Mouse (Mus musculus) olfactory bulb, adult 2 months (tissue): ENCODE data around the gene Ola1. TPM values are rescaled to one million over a fixed set of nuclear protein-coding genes. Genes with fewer than 3 reads are reported as not detected.

Source experiments
- H3K27ac ChIP-seq: fragments of 200-500 bp; 2 replicates; pipeline ENCODE4 v1.5.1; 2012; ENCODE audit warnings: low read depth, low read length; ENCODE audit not compliant: insufficient read depth
- H3K4me1 ChIP-seq: fragments of 200-500 bp; 2 replicates; pipeline ENCODE4 v1.6.1; 2012; ENCODE audit warnings: low read length; ENCODE audit not compliant: control insufficient read depth, insufficient read depth
- H3K4me3 ChIP-seq: fragments of 200-500 bp; 2 replicates; pipeline ENCODE4 v1.5.1; 2012; ENCODE audit warnings: mild to moderate bottlenecking, low read depth, low read length, moderate library complexity; ENCODE audit not compliant: insufficient read depth
- CTCF ChIP-seq: fragments of 200-500 bp; IDR thresholded peaks from 2 replicates; pipeline ENCODE4 v1.5.1; 2012; ENCODE audit warnings: low read depth, mild to moderate bottlenecking, low read length, moderate library complexity; ENCODE audit not compliant: insufficient read depth
- POLR2A ChIP-seq: fragments of 200-500 bp; IDR thresholded peaks from 2 replicates; pipeline ENCODE4 v1.6.1; 2012; ENCODE audit warnings: mild to moderate bottlenecking, low read depth, low read length, moderate library complexity; ENCODE audit not compliant: insufficient read depth
- WGBS: fragments of 180-500 bp; shearing (Covaris S2); methylation state at CpG from one replicate; pipeline ENCODE4 v1.1.7; 2018; 5-methylcytosine and 5-hydroxymethylcytosine counted together
- polyA plus RNA-seq: library from polyadenylated mRNA; stranded (reverse); fragments of >200 nt; gene quantifications from 2 replicates; pipeline ENCODE4 v1.2.4, GENCODE M21; 2012; ENCODE audit warnings: low replicate concordance; ENCODE audit not compliant: missing spikeins, insufficient read depth, insufficient read length

Ola1 gene
- polyA plus RNA-seq, 1 experiment = 370 TPM

DNA sequence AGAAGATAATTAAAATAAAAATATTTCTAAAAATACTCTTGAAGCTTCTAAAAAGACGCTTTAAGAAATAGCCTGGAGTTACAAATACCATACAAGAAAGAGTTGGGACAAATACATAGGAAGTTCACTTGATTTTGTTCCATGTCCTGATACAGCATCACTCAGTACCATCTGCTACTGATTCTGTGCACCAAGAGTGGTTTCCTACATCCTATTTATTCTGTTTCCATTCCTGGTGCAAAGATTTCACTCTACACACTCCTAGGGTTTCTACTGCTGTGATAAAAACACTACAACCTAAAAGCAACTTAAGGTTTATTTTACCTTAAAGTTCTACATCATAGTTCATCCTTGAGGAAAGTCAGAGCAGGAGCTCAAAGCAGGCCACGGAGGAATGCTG, 99.9 kb downstream of the Ola1 start:
- WGBS = 91% methylated on average over 2 of the region's 2 CpGs
- no peak for TF ChIP-seq CTCF
- no peak for TF ChIP-seq POLR2A
- Histone ChIP-seq H3K27ac (no peak overlapping the region), H3K4me1 (no peaks in the 10 kb centered on the region), H3K4me3 (no peak overlapping the region)

DNA sequence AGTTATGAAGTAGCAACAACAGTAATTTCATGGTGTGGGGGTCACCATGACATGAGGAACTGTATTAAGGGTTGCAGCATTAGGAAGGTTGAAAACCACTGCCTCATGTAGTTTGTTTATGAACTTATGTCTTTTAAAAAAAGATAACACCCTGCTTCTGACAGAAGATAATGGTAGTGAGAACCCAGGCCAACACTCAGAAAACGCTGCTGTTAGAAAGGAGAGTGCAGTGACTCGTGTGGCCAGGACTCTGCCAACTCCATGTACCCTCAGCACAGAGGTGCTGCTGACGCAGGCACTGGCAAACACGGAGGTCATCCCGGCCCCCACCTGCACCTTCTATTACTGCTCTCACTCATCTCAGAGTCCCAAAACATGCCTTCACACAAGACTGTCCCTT, 111.6 kb downstream of the Ola1 start:
- no peak for TF ChIP-seq CTCF
- TF ChIP-seq POLR2A = no peak
- Histone ChIP-seq H3K4me1 (peaks cover 4% of the 10 kb centered on the region), H3K4me3 (no peak overlapping the region), H3K27ac (no peak overlapping the region)
- WGBS = 90% methylated on average over 5 of the region's 5 CpGs

DNA sequence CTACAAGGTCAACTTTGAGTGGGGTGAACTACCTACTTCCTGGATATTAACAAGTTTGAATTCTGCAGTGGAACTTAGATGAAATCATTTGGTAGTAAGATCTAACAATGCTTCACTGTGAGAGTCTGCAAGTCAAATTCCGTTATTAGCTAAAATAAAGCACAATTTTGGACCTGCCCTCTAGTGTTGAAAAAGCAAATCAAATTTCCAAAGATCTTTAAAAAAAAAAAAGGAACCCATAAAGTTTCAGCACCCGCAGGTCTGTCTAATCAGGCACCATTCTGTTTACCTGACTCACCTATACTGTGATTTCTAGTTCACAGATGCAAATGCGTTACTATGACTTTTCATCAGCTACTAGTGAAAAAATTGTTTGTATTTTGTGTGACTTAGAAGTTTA, 122.2 kb downstream of the Ola1 start:
- Histone ChIP-seq H3K27ac (no peak overlapping the region), H3K4me3 (no peak overlapping the region), H3K4me1 (no peaks in the 10 kb centered on the region)
- TF ChIP-seq POLR2A = no peak
- TF ChIP-seq CTCF = no peak
- 56% methylated on average over 3 of the region's 3 CpGs for WGBS

DNA sequence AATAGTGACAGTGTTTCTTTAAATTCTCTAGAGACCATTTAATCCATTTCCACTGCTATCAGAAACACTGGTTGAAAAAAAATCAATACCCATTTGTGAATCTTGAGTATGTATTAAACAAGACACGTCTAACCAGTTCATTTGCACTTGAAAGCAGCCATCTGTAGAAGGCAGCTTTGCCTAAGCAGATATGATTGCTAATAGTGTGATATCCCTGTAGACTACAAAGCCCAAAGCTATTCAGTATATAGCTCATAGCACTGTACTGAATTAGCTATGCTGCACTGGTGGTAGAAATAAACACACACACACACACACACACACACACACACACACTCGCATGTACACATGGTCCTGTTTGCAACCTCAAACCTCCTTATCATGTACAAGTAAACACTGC, 123.4 kb downstream of the Ola1 start:
- Histone ChIP-seq H3K27ac (no peak overlapping the region), H3K4me1 (no peaks in the 10 kb centered on the region), H3K4me3 (no peak overlapping the region)
- WGBS = 71% methylated on average over 2 of the region's 2 CpGs
- TF ChIP-seq CTCF (no peak), POLR2A (no peak)

DNA sequence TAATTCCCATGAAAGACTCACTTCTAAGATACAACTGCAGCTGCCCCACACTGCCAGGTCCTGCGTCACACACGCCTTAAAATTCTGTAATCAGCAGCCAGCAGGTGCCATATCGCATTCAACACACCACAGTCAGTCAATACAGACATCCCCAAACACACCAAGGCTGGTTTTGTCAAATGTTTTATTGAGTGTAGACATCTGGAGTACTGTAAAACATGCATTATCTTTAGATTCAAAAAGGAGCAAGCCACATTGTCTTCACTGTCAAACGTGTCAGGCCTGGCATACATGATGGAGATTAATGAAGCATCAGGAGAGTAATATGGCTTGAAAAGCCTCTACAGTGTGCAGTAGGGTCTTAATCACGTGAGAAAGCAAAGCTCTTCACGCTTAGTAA, 125.7 kb downstream of the Ola1 start:
- H3K27ac ChIP-seq = no peak overlapping the region
- TF ChIP-seq CTCF (no peak), POLR2A (no peak)
- H3K4me1 ChIP-seq = no peaks in the 10 kb centered on the region
- 88% methylated on average over 6 of the region's 6 CpGs for WGBS
- no peak overlapping the region for H3K4me3 ChIP-seq

DNA sequence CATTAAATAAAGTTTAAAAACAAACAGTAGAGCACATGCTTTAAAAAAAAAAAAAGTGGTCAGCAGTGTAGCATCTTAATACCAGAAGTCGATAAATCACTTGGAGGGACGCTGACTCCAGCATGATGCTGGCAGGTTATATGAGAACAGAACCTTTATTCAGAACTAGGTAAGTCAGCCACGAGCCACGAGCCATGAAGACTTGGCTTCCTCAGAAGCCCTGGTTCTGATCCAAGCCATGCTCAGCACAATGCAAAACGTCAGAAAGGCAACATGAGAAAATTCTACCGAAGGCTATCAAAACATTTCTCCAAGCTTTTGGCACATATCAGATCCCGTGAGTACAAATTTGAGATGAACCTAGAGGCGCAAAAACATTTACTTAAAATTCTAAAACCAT, 127.4 kb downstream of the Ola1 start:
- TF ChIP-seq POLR2A = no peak
- no peak for TF ChIP-seq CTCF
- H3K4me1 ChIP-seq = no peaks in the 10 kb centered on the region
- H3K4me3 ChIP-seq = no peak overlapping the region
- 78% methylated on average over 8 of the region's 8 CpGs for WGBS
- H3K27ac ChIP-seq = no peak overlapping the region

DNA sequence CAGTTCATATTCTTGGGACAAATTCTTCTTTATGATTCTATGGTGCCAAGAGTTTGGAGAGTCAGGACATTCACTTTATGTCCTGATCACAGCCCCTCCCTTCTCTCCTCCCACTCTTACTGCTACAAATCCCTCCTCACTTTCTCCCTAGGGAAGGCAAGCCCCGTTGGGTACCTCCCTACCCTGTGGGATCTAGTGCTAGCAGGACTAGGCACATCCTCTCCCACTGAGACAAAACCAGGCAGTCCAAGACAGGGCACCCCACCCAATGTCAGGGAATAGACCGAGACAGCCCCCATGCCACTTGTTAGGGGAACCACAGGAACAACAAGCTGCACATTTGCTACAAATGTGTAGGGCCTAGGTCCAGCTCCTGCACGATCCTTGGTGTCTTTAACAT, 131.1 kb downstream of the Ola1 start:
- no peak overlapping the region for H3K4me3 ChIP-seq
- H3K4me1 ChIP-seq = peaks cover 7% of the 10 kb centered on the region
- TF ChIP-seq POLR2A (no peak), CTCF (no peak)
- H3K27ac ChIP-seq = no peak overlapping the region
- 72% methylated on average over 3 of the region's 3 CpGs for WGBS

DNA sequence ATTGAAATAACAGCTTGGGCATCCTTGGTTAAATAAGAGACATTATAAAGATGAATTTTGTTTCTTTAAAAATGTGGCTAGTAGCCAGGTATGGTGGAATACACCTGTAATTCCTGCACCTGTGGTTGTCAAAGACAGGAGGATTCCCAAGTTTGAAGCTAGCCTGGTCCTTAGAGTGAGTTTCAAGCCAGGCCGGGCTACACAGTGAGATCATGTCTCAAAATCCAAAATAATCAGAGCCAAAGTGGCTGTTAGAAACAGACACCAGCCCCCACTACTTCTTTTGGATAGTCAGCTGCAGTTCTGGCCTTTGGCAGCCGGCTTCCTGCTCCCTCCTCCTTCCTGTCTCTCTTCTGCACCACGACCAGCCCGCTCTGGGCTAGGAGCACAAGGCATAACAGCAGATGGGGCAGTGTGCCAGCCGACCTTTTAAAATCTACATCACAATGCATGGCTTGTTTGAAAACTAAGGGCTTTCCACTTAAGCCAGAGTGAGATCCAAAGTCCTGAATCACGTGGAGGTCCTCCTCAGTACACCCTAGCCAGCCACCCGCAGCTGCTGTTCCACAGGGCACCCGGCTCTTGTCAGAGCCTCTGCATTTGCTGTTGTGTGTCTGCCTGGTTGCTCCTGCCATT, 132.9 kb downstream of the Ola1 start:
- no peak for TF ChIP-seq POLR2A
- no peak for TF ChIP-seq CTCF
- Histone ChIP-seq H3K4me1 (peaks cover 11% of the 10 kb centered on the region), H3K4me3 (no peak overlapping the region), H3K27ac (no peak overlapping the region)
- WGBS = 36% methylated on average over 8 of the region's 8 CpGs

DNA sequence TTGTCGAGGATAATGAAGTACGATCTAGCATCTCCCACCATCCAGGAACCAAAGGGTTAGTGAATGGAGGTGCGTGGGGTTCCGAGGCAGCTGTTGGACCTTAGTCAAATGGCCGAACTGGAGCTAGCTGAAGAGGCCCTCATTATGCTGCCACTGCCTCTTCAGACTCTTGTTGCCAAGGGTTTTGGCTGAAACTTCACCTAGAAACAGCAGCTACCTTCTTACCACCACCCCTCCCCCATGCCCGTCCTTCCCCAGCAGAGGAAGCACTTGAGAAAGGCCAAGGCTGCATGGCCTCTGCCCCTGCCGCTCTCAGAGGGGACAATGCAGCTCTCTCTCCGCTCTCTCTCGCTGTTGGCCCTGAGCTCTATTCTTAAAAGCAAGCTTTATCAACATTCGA, 136.2 kb downstream of the Ola1 start:
- H3K27ac ChIP-seq = 0 out of 2 replicates have a peak overlapping the region, but pooled peaks have one; percentile 14
- TF ChIP-seq POLR2A = no peak
- no peak for TF ChIP-seq CTCF
- peaks cover 11% of the 10 kb centered on the region for H3K4me1 ChIP-seq
- H3K4me3 ChIP-seq = no peak overlapping the region
- WGBS = 45% methylated on average over 10 of the region's 10 CpGs

DNA sequence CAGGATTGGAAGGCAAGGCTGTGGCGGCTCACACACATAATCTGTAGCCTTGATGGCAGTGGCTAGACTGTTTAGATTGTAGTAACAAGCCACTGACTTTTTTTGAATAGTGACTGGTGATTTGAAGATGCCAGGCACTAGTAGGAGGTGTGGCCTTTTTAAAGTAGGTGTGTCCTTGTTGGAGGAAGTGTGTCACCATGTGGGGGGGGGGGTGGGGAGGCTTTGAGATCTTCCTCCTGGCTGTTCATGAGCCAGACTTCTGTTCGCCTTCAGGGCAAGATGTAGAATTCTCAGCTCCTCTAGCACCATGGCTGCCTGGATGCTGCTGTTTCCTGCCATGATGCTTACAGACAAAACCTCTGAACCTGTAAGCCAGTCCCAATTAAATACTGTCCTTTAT, 136.9 kb downstream of the Ola1 start:
- no peak overlapping the region for H3K27ac ChIP-seq
- no peak overlapping the region for H3K4me3 ChIP-seq
- TF ChIP-seq CTCF (no peak), POLR2A (no peak)
- peaks cover 11% of the 10 kb centered on the region for H3K4me1 ChIP-seq
- 95% methylated on average over 2 of the region's 2 CpGs for WGBS
